Mouse (Mus musculus) layer of hippocampus, adult 9-10 months (tissue): ENCODE measurements around the gene Ctnnb1.

Source experiments
- DNase-seq: peaks from one replicate; pipeline ENCODE4 v3.0.0; 2022; ENCODE audit warnings: low spot score

Gene Ctnnb1

DNA sequence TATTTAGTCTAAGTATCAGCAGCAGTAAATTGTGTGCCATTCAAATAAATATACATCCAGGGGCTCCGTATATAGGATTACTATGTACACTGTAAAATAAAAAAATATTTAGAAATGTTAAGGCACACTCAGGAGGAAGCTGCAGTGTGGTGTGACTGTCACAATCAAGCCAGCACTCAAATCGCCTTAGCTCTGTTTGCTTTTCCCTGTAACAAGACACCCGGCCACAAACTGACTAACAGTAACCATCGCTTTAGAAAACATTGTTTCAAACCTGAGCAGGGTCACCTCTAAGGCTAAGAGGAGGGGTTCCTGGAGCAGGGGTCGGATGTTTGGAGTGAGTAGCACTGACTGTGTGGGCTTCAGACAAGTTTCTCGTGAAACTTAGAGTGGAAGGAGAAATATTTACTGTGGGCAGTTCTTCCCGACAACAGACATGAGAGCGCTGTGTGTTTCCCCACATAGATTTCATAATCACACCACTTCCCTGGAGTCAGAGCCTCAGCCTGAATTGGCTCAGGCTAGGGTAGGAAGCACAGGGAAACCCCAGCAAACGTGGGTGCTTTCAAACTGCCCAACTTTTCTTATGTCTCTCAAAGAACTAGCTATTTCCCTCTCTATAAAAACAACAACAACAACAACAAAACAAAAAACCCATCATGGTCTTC, 1.9 kb upstream of the Ctnnb1 start:
- DNase-seq: no peak

DNA sequence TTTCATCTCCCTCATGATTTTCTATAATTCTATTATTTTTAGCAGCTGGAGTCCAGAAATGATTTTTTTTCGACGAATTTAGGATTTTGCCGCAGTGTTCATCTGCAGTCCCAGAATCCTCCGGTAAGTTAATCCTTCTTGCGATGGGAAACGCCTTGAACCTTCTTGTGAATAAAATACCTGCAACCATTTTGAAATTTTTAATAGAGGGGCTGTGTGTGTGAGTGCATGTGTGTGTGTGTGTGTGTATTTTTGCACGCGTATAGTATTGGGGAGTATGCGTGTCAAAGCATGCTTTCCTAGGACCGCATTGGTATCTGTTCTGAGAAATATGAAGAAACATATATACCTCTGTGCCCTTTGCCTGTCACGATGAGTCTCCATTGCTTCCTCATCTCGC, 1.0 kb downstream of the Ctnnb1 start:
- no peak for DNase-seq

DNA sequence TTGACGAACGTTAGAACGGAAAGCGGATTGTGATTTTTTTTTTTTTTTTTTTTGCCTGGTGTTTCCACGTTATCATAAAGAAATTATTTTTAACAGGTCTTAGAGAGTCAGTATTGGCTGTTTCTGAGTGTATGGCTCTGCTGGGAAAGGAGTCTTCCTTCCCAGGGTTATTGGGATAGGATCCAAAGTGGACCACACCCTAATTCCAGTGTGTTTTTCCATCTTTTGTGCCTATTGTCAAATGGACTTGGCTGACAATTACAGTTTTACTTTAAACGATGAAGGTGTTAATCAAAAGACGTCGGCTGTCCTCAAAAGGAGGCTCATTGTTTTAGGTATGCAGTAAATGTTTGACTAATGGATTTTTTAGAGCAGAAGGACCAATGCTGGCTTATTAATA, 1.8 kb downstream of the Ctnnb1 start:
- DNase-seq: no peak

DNA sequence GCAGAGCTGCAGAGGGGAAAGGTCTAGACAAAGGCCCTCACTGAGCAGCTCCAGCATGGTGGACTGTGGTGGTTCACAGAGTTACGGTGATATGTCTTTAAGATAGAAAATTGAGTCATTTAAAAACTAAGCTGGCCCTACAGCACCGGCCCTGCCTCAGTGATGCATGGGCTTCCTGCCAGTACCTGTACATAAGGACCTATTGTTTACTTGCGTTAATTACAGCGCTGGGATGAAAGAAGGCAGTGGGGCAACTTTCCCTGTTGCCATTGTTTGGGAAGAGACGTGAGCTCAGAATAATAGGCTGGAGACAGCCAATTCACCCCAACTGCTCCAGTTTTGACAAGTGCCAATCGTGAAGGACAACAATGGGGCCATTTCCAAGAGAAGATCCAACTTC, 3.4 kb downstream of the Ctnnb1 start:
- no peak for DNase-seq

DNA sequence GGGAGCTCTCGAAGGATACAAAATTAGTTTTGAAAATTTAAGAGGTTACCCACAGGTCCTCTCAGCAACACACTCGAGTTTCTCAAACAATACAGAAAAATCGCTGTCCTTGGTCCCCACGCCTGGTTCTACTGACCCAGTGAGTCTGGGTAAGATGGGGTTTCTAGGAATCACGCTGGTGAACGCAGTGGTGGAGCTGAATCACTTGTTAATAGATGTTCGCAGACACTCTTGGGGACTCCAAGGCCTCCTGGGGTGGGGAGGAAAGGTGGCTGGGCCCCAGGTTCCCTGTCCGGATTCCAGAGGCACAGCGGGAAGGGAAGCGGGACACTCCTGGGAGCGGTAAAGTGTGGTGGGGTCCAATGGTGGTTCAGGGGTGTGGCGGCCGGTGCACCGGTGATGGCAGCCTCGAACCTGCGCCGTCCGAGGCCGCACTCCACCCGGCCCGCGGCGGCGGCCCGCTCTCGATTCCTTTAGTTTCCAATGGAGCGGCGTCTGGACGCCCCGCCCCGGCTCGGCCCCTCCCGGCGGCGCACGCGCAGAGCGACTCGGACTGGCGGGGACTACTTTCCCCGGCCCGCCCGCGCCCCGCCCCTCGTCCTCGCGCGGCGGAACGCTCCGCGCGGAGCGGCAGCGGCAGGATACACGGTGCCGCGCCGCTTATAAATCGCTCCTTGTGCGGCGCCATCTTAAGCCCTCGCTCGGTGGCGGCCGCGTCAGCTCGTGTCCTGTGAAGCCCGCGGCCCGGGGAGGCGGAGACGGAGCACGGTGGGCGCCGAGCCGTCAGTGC, 4.0 kb downstream of the Ctnnb1 start:
- DNase-seq: peak; percentile 82

DNA sequence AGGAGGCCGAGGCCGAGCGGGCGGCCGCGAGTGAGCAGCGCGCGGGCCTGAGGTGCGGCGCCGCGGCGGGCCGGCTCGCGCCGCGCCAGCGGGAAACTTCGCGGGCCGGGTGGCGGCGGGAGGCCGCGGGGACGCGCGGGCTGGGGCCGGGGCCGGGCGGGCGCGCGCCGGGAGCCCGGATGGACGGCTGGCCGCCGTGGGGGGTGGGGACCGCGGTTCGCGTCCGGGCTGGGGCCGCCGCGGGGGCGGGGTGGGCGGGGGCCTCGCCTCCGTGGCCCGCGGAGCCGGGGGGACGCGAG, 4.5 kb downstream of the Ctnnb1 start:
- DNase-seq: no peak

DNA sequence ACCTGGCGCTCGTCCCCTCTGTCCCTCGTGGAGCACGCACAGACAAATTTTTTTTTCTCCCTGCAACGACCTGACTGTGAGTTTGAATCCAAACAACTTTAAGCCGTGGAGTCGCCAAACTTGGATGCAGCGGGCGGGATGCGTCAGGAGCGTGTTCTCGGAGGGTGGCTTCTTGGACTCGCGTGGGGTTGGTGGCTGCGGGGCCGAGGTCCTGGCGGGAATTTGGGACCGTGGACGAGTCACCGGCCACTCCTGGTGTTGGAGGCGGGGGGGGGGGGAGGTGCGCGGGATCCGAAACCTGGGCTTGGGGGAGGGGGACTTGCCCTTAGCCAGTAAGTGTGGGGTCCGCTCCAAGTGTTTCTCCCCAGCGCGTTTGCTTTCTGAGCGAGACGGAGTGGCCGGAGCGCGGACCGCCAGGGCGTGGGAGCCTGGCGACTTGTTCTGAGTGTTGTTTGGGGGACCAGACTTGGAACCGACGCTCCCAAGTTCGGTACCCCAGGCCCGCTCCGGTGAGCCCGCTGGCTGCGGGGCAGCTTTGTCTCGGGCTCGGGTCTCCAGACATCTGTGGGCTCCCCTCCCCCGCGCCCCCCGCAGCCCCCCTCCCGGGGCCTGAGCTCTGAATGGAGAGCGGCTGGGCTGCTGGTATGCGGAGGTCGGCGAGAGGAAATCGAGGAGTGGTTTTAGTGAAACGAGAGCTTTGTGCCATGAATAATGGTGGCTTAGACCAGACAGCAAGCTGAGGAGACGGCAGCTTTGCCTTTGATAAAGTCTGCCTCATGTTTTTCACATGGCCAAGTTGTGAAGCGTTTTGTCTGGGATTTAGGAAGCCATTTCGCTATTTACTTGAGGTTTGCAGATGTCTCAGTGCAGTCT, 5.1 kb downstream of the Ctnnb1 start:
- no peak for DNase-seq

DNA sequence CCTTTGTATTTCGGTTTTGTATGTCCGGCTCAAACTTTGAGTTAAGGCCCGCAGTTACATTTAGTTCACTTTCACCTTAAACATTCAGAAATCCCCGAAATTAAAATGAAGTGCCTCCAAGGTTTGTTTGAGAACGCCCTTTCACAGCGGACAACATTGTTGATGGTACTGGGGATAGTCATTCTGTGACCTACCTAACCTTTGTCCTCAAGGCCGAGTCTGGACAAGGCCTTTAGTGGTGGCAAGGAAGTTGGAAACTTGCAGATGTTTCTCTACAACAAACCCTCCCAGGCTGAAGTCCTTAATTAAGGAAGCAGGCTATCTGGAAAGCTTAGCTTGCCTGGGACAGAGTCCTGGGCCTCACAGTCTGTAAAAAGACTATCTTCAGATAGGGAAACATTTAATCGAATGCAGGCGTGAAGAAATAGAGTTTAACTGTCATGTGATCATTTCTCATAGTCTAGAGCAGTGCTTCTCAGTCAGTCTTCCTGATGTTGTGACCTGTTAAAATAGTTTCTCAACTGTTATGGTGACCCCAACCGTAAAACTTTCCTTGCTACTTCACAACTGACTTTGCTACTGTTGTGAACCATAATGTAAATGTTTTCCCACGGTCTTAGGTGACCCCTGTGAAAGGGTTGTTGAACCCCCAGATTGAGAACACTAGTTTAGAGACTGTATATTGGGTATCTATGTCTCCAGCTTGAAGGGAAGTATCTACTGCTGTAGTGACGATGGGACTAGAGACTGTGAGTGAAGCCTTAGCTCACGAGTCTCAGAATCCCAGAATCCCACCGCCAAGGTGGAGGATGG, 6.0 kb downstream of the Ctnnb1 start:
- no peak for DNase-seq

DNA sequence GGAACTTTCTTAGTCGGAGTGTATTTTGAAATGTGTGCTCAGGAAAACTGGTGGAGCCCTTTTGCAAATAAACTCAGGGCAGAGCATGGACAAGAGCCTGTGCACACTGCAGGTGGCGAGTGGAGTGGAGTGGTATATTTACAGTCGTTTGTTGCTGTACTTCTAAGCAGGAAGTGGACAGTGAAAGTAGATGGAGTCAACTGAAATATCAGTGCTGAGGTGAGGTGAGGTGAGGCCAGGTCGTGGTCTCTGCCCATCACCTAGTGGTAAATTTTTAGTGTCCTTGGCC, 6.6 kb downstream of the Ctnnb1 start:
- no peak for DNase-seq

DNA sequence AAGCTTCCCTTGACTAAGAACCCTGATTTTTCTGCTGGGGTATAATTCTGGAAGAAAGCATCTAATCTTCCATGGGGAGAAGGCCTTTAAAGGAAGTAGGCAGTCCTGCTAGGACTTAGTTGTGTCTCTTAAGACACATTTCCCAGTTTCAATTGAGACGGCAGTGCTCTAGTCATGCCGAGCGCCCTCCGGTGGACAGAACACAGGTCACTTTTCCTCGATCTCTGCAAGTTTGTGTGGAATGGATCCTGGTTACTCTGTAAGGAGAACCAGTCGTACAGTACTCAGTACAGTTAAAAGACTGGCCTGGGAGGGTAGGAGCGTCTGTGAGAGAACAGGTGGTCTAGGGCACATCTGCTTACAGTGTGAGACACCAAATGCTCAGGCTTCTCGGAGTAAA, 7.3 kb downstream of the Ctnnb1 start:
- DNase-seq: no peak

DNA sequence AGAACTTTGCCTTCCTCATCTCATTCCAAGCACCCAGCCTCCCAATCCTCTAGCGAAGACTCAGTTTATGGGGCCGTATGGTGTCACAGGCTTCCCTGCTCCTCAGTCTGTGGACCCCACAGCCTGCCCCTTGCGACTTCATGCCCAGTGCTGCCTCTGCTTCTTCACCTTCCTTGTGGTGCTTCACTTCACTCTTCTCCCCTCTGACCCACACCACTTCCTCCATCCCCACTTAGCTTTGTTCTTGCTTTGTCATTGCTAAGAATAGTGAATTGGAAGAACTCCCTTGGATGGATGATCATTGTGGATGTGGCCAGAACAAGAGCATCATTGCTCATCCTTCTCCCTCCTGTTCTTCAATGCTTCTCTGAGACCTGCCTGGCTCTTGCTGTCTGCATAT, 11.8 kb downstream of the Ctnnb1 start:
- DNase-seq: no peak

DNA sequence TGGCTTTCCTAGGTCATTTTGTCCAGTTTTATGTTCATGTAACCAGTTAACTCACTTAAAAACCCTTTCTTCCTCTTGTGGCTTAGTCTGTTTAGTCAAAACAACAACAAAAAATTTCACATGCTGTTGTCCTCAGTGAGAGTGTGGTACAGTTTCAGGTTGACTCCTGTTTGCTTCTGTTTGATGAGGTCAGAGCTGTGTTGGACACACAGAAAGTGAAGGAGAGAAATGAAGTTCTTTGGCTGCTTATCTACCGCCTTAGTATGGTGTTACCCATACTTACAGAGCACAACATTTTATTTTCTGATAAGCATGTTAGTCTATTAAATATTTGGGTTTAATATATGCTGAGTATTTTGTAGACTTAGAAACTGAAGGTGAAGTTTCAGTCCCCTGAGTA, 14.7 kb downstream of the Ctnnb1 start:
- no peak for DNase-seq

DNA sequence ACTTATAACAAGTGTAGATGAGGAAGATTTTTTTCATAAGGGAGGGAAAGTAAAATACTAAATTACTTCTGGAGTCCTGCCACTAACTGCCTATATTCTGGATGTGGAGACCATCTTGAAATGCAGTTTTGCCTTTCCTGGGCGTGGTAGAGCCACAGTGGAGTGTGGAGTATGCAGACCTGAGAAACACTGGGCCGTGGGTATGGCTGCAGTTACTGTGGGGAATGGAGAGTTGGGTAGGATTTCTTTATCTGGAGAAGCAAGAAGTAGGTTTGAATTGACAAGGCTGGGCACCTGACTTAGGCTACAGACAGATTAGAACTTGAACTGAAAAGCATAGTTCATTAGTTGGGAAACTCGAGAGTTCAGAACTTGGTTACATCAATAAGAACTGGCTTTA, 15.2 kb downstream of the Ctnnb1 start:
- DNase-seq: no peak

DNA sequence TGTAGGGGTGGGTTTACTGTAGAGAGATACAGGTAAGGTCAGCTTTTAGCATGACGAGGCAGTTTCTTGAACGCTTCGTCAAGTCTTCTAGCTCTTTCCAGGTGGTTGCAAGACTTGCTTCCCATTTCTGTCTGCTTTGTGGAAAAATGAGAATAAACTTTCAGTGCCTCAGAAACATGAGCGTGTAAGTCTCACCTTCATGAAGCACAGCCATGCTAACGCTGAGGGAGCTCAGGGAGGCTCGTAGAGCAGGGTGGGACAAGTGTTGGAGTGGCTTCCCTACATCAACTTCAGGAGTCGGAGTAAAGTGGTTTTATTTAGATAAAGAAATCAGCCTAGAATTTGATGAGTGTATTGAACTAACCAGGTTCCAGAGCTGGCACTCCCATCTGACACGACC, 17.1 kb downstream of the Ctnnb1 start:
- DNase-seq: no peak

DNA sequence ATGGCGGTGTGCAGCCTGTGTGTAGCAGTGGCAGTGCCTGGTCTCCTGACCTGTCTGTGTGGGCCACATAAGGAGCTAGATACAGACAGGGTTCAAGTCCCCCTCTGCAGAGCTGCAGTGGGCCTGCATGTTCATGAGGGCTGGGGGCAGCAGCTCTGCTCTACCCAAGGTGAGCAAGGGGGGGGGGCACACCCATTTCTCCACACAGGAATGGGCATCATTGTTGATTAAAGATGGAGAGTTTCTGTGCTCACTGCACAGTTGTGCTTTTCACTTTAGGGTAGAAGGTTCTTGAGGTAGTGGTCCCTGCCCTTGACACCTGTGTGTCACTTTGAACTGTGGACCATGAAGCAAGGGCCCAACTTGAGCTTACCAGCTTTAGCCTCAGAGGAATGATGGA, 19.8 kb downstream of the Ctnnb1 start:
- DNase-seq: no peak

DNA sequence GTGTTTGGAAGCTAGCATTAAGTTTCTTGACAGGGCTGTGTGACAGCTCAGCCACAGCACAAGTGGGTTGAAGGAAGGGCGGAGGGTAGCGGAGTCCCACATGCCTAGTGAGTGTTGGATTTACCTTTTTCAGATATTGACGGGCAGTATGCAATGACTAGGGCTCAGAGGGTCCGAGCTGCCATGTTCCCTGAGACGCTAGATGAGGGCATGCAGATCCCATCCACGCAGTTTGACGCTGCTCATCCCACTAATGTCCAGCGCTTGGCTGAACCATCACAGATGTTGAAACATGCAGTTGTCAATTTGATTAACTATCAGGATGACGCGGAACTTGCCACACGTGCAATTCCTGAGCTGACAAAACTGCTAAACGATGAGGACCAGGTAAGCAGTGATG, 21.7 kb downstream of the Ctnnb1 start:
- DNase-seq: no peak

DNA sequence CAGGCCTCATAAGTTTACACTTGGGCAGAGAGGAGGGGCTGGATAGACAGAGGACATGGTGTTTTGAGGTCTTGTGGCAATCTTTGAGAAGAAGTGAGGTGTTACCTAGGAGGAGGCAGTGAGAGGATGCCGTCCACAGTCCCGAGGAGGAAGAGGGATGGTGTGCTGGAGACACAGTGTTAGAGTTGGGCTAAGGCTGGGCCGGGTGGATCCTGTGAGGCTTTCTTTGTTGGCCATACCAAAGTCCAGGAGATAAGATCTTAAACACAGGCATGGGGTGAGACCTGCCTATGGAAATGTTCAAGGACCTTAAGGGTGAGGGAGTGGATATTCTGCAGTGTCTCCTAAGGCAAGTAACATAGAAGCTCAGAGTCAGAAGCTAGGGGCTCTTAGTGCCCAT, 22.9 kb downstream of the Ctnnb1 start:
- no peak for DNase-seq

DNA sequence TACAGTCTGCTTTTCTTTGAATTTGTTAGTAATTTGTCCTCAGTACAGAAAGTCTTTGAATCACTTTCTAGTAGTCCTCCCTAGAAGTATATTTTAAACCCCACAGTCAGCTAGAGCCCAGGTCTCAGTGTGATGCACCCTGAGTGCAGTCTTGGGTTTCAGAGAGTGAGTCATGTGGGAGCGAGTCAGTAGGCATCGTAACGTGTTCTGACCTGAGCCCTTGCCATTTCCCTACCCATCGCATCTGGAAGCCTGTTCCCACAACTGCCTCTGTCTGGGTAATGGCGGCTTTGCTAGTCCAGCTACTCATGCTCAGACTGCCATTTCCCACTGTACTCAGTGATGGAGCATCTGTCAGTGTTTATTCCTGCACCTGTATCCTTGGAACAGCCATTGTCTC, 29.0 kb downstream of the Ctnnb1 start:
- no peak for DNase-seq

DNA sequence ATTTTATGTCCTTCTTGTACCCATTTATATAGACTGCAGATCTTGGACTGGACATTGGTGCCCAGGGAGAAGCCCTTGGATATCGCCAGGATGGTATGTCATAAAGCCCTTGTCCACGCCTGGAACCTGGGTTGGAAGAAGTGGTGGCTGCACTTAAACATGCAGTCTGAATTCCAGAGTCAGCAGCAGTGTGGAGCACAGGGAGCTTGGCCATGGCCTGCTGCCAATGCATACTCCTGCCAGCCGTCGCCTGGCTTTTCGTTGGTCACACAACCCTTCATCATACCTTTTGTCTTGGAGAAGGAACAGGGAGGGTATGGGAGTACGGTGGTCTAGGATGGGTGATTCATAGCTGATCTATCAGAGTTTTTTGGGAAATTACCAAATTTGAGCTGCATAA, 29.5 kb downstream of the Ctnnb1 start:
- DNase-seq: no peak

DNA sequence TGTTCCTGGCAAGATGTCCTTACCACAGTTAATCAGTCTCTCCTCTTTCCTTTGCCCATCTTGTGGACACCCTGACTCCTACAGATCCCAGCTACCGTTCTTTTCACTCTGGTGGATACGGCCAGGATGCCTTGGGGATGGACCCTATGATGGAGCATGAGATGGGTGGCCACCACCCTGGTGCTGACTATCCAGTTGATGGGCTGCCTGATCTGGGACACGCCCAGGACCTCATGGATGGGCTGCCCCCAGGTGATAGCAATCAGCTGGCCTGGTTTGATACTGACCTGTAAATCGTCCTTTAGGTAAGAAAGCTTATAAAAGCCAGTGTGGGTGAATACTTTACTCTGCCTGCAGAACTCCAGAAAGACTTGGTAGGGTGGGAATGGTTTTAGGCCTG, 30.2 kb downstream of the Ctnnb1 start:
- no peak for DNase-seq

DNA sequence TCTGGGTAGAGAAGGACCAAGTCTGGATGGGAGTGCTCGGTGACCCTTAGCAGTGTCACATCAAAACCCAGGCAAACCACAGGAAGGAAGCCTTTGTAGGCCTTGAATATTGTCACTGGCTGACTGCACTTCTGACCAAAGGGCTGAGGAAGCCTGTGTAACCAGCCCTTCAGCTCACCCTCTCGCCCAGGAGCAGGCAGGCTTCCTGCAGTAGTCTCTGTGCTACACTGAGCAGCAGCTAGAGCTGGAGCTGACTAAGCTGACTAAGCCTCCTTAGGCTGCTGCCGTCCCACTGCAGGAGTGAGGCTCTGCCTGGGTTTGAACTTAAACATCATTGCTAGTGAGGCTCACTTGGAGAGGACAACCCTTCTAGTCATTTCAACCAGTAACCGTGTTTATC, 31.6 kb downstream of the Ctnnb1 start:
- no peak for DNase-seq

DNA sequence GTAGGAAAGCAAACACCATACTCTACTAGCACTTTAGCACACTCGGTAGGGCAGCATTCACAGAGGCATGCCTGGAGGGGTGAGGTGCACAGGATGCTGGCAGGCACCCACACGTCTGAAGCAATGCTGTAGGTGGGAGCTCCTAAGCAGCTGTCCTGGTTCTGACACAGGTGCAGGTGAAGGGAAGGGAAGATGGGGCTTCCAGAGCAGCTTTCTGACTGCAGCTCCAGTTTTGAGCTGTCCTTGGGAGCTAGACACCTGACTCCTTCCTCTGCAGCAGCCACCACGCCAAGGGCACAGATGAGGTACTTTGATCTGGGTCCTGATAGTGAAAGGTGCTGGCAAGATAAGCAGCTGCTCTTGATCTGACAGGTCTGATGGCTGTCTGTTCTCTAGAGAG, 32.5 kb downstream of the Ctnnb1 start:
- DNase-seq: no peak
